Mouse (Mus musculus) midbrain, embryonic 10.5 days (tissue): Measurements from ENCODE around the gene Bach1. TPM values are rescaled to one million over a fixed set of nuclear protein-coding genes. Genes with fewer than 3 reads are reported as not detected.
A peak's percentile ranks its signal among the peaks of the same experiment; 100 is the strongest.

Experiments
- DNase-seq: peaks from one replicate; pipeline ENCODE4 v3.0.0-alpha.2; 2017; ENCODE audit warnings: low spot score
- H3K27ac ChIP-seq: fragments of 300-500 bp; sonication (generic); replicated peaks from 2 replicates; pipeline ENCODE4 v1.5.1; 2016; ENCODE audit warnings: mild to moderate bottlenecking
- H3K27me3 ChIP-seq: fragments of 300-500 bp; sonication (generic); 2 replicates; pipeline ENCODE4 v1.6.1; 2016; ENCODE audit warnings: low read depth, mild to moderate bottlenecking; ENCODE audit not compliant: poor library complexity, severe bottlenecking
- H3K36me3 ChIP-seq: fragments of 300-500 bp; sonication (generic); 2 replicates; pipeline ENCODE4 v1.6.1; 2016; ENCODE audit warnings: mild to moderate bottlenecking, moderate library complexity
- H3K4me1 ChIP-seq: fragments of 300-500 bp; sonication (generic); 2 replicates; pipeline ENCODE4 v1.6.1; 2016
- H3K4me3 ChIP-seq: fragments of 300-500 bp; sonication (generic); 2 replicates; pipeline ENCODE4 v1.5.1; 2016; ENCODE audit warnings: mild to moderate bottlenecking, moderate library complexity
- H3K9me3 ChIP-seq: fragments of 300-500 bp; sonication (generic); replicated peaks from 2 replicates; pipeline ENCODE4 v1.6.1; 2016; ENCODE audit warnings: mild to moderate bottlenecking
- WGBS: fragments of 180-500 bp; shearing (Covaris S2); methylation state at CpG from one replicate; pipeline ENCODE4 v1.1.7; 2016; 5-methylcytosine and 5-hydroxymethylcytosine counted together
- polyA plus RNA-seq: library from polyadenylated mRNA; unstranded; fragments of >200 nt; fragmentation: Nextera tagmentation; extraction: Ambion mirVana; gene quantifications from 2 replicates; pipeline ENCODE4 v1.2.1, GENCODE M21; 2016

The Bach1 gene
- polyA plus RNA-seq, 1 experiment from 2014 or later = 12.9 TPM

DNA sequence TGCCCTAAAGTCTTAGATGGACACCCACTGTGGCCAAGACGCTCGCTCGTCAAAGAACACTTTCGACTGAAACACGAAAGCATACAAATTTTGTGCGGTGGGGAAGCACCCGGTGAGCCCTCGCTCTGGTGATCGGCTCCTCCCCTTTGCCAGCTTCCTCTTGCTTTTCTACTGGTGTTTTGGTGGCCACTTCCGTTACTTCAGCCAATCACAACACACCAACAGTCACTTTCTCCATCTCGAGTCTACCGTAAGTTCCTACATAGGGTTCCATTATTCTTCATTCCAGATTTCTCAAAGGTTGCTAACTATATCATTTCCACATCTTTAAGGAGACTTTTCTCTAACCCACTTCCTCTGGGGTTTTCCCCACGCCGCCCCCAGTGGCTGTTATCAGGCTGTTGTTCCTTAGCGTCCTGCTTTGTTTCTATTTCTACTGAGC lies 65.9 kb downstream of the Bach1 start:
- no peaks in the 10 kb centered on the region for H3K27me3 ChIP-seq
- WGBS = 93% methylated on average over 15 of the region's 15 CpGs
- no peak overlapping the region for H3K27ac ChIP-seq
- DNase-seq = no peak
- H3K4me1 ChIP-seq = no peaks in the 10 kb centered on the region
- H3K9me3 ChIP-seq = no peaks in the 10 kb centered on the region
- H3K4me3 ChIP-seq = no peak overlapping the region
- no peaks in the 10 kb centered on the region for H3K36me3 ChIP-seq

DNA sequence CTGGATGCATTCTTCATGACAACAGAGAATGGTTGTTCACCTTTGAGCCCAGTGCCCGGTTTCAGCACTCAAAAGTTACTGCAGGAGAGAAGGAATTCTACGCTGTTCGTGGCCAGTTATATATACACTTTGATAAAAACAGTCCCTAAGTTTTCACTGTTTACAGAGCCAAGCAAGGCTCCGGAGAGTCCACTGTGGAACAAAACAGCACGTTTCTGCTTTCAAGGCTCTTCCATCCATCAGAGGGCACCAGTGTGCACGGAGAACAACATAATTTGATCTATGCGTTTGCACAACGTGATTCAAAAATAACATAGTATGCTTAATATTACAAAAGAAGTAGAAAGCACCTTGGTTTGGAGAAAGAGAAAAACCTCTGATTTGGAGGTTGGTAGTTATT lies 67.2 kb downstream of the Bach1 start:
- no peaks in the 10 kb centered on the region for H3K9me3 ChIP-seq
- 82% methylated on average over 8 of the region's 8 CpGs for WGBS
- H3K27ac ChIP-seq = no peak overlapping the region
- no peaks in the 10 kb centered on the region for H3K27me3 ChIP-seq
- H3K36me3 ChIP-seq = no peaks in the 10 kb centered on the region
- no peaks in the 10 kb centered on the region for H3K4me1 ChIP-seq
- DNase-seq = no peak
- no peak overlapping the region for H3K4me3 ChIP-seq

GRCm38 (mm10) chr16:87770576-87770975 lies 71.8 kb downstream of the Bach1 start:
- H3K27me3 ChIP-seq = no peaks in the 10 kb centered on the region
- H3K9me3 ChIP-seq = no peaks in the 10 kb centered on the region
- no peaks in the 10 kb centered on the region for H3K36me3 ChIP-seq
- H3K4me1 ChIP-seq = no peaks in the 10 kb centered on the region
- H3K27ac ChIP-seq = no peak overlapping the region
- 89% methylated on average over 2 of the region's 2 CpGs for WGBS
- no peak overlapping the region for H3K4me3 ChIP-seq
- no peak for DNase-seq

DNA sequence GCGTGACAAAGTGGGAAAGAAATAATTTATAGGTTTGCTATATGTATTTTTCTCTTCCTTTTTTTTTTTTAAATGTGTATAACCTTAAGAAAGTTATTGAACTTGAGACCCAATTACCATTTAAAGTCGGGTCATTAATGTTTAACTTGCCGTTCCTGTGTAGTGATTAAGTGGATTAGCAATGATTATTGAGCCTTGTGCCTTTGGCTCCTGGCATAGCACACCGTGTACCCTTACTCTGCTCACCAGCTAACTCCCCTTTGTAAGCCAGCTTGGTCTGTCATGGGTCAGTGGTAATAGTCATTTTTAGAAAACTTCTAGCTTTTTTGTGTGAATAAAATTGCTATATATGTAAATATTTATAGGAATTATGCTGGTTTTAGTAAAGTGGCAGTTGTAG lies 73.2 kb downstream of the Bach1 start:
- no peak overlapping the region for H3K4me3 ChIP-seq
- no peaks in the 10 kb centered on the region for H3K27me3 ChIP-seq
- no peaks in the 10 kb centered on the region for H3K36me3 ChIP-seq
- no peaks in the 10 kb centered on the region for H3K4me1 ChIP-seq
- 85% methylated on average over 4 of the region's 4 CpGs for WGBS
- no peaks in the 10 kb centered on the region for H3K9me3 ChIP-seq
- DNase-seq = no peak
- no peak overlapping the region for H3K27ac ChIP-seq

DNA sequence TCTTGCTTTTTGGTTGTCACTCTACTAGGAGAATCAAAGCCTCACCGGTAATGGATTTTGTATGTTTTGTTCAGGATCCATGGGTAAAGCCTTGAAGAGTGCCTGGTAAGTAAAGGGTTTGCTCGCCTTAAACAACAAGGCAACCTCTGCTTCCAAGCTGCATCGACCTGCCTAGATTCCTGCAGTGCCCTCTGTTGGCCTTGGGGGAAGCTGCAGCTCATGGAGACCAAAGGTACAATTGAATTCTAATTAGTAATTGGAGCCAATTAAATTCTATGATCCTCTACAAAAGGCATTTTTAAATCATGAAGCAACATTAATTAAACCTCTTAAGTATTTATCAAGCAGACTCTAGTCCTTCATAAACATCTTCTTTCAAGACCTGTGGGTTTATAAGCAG lies 75.7 kb downstream of the Bach1 start:
- H3K36me3 ChIP-seq = no peaks in the 10 kb centered on the region
- no peak overlapping the region for H3K27ac ChIP-seq
- no peaks in the 10 kb centered on the region for H3K4me1 ChIP-seq
- WGBS = 72% methylated on average over 3 of the region's 3 CpGs
- no peak for DNase-seq
- H3K4me3 ChIP-seq = no peak overlapping the region
- no peaks in the 10 kb centered on the region for H3K9me3 ChIP-seq
- H3K27me3 ChIP-seq = no peaks in the 10 kb centered on the region

- WGBS = 92% methylated on average over 4 of the region's 4 CpGs
- no peak overlapping the region for H3K27ac ChIP-seq
- H3K4me1 ChIP-seq = peaks cover 8% of the 10 kb centered on the region; the same call in 1 of the 2 replicates
- H3K27me3 ChIP-seq = no peaks in the 10 kb centered on the region
- H3K9me3 ChIP-seq = no peaks in the 10 kb centered on the region
- no peaks in the 10 kb centered on the region for H3K36me3 ChIP-seq
- H3K4me3 ChIP-seq = no peak overlapping the region
- DNase-seq = no peak
Observed at GRCm38 (mm10) chr16:87777373-87777772, 78.6 kb downstream of the Bach1 start.

GRCm38 (mm10) chr16:87781637-87782036 lies 82.9 kb downstream of the Bach1 start:
- peak; percentile 9 for DNase-seq
- Histone ChIP-seq H3K4me1 (peaks cover 28% of the 10 kb centered on the region), H3K27me3 (no peaks in the 10 kb centered on the region), H3K4me3 (no peak overlapping the region), H3K9me3 (no peaks in the 10 kb centered on the region), H3K36me3 (no peaks in the 10 kb centered on the region), H3K27ac (no peak overlapping the region)
- WGBS = 83% methylated on average over 7 of the region's 7 CpGs

Other genes starting within 250 kb of the Bach1 start
- gene Usp16, start 244.2 kb upstream of the Bach1 start, polyA plus RNA-seq = 36.5 and 42.7 TPM in 2 replicates
- 621 and 675 TPM in 2 replicates for gene Cct8, start 203.1 kb upstream of the Bach1 start, polyA plus RNA-seq
- gene Map3k7cl, start 145.6 kb upstream of the Bach1 start, polyA plus RNA-seq = not detected in 2 replicates